Mouse (Mus musculus): Measurements from ENCODE around the gene Pla2g2d. TPM values are rescaled to one million over a fixed set of nuclear protein-coding genes. Genes with fewer than 3 reads are reported as not detected.

Pla2g2d gene
- polyA plus RNA-seq (2015; fragmentation: Illumina TruSeq; extraction: RNeasy Lipid Tissue Mini Kit (QIAGEN cat#74804); ENCODE audit: low read depth, low replicate concordance): 0.34 TPM

DNA sequence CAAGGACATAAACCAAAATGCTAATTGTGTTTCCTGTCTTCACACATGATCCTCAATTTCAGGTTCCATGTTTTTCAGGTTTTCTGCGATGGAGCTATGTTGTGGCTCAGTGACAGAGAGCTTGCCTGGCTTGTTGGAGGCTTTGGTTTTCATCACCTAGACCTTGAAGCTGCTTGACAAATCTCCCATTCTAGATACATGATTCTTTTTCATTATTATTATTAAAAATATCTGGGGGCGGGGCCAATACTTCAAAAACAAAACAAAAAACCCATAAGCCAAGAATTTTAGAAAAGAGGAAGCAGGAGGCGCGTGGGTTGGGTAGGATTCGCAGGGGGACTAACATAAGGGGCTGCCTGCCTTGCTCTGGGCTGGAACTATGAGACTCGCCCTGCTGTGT, at the start of gene Pla2g2d:
Gene Pla2g2d, plus strand, starts transcription at position 301 of the 400 bp plus-strand sequence.

DNA sequence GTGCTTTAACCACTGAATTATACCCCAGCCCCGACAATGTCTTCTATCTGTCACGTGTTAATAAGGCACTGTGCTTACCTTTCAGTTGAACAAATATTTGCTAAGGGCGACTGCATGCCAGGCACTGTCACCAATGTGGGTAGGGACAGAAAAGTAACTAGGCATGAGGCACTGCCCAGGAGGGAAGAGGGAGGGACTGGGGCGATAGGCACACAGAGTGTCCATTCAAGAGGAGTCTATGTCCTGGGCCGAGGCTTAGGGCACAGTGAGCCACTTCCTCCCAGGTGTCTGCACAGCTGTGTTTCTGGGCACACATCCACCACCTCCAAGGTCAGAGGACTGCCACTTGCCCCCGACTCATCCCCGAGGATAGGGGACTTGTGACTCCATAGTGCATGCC, 38.5 kb upstream of the Pla2g2d start, which contains the start of gene Ubxn10:
Gene Ubxn10, minus strand, starts transcription at position 137 of the 400 bp plus-strand sequence.

DNA sequence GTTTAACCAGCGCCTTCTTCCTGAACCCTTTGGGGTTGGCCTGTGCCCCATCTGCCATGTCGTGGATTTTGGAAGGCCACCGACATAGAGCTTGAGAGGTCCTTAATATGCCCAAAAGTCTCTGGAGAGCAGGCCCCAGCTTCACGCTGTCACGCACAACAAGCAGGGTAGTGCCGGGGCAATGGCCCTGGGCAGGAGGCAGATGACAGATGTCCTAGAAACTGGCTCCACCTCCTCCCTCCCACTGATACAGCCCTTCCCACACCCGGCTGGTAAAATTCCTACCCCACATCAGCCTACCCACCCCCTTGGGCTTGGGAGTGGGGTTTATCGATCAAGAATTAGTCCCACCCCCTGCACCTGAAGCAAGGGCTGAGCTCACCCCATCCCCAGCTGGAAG, 18.1 kb upstream of the Pla2g2d start, which contains the start of gene Pla2g2f:
Gene Pla2g2f, minus strand, starts transcription at position 211 of the 400 bp plus-strand sequence.

Other genes with a start within 250 kb of the Pla2g2d start
- gene Vwa5b1, start 139.9 kb upstream of the Pla2g2d start, polyA plus RNA-seq (2015; fragmentation: Illumina TruSeq; extraction: RNeasy Lipid Tissue Mini Kit (QIAGEN cat#74804); ENCODE audit: low read depth, low replicate concordance): 2.4 TPM
- gene Pla2g2c, start 50.9 kb upstream of the Pla2g2d start, polyA plus RNA-seq (2015; fragmentation: Illumina TruSeq; extraction: RNeasy Lipid Tissue Mini Kit (QIAGEN cat#74804); ENCODE audit: low read depth, low replicate concordance): not detected
- 2.0 TPM for gene Ubxn10, start 38.6 kb upstream of the Pla2g2d start, polyA plus RNA-seq (2015; fragmentation: Illumina TruSeq; extraction: RNeasy Lipid Tissue Mini Kit (QIAGEN cat#74804); ENCODE audit: low read depth, low replicate concordance)
- 0.82 TPM for gene Pla2g2f, start 18.1 kb upstream of the Pla2g2d start, polyA plus RNA-seq (2015; fragmentation: Illumina TruSeq; extraction: RNeasy Lipid Tissue Mini Kit (QIAGEN cat#74804); ENCODE audit: low read depth, low replicate concordance)
- gene Pla2g5, start 87.7 kb downstream of the Pla2g2d start, polyA plus RNA-seq (2015; fragmentation: Illumina TruSeq; extraction: RNeasy Lipid Tissue Mini Kit (QIAGEN cat#74804); ENCODE audit: low read depth, low replicate concordance): 2.1 TPM
- not detected for gene Gm13030, start 98.2 kb downstream of the Pla2g2d start, polyA plus RNA-seq (2015; fragmentation: Illumina TruSeq; extraction: RNeasy Lipid Tissue Mini Kit (QIAGEN cat#74804); ENCODE audit: low read depth, low replicate concordance)
- not detected for gene Pla2g2e, start 102.2 kb downstream of the Pla2g2d start, polyA plus RNA-seq (2015; fragmentation: Illumina TruSeq; extraction: RNeasy Lipid Tissue Mini Kit (QIAGEN cat#74804); ENCODE audit: low read depth, low replicate concordance)
- gene Otud3, start 138.2 kb downstream of the Pla2g2d start, polyA plus RNA-seq (2015; fragmentation: Illumina TruSeq; extraction: RNeasy Lipid Tissue Mini Kit (QIAGEN cat#74804); ENCODE audit: low read depth, low replicate concordance): 10.1 TPM
- gene Rnf186, start 191.4 kb downstream of the Pla2g2d start, polyA plus RNA-seq (2015; fragmentation: Illumina TruSeq; extraction: RNeasy Lipid Tissue Mini Kit (QIAGEN cat#74804); ENCODE audit: low read depth, low replicate concordance): not detected
- 1.5 TPM for gene Tmco4, start 197.2 kb downstream of the Pla2g2d start, polyA plus RNA-seq (2015; fragmentation: Illumina TruSeq; extraction: RNeasy Lipid Tissue Mini Kit (QIAGEN cat#74804); ENCODE audit: low read depth, low replicate concordance)

All from brain, adult 10 weeks (tissue).